Mouse (Mus musculus): ENCODE measurements around the gene Fpgs. TPM values are rescaled to one million over a fixed set of nuclear protein-coding genes. Genes with fewer than 3 reads are reported as not detected.
A peak's percentile ranks its signal among the peaks of the same experiment; 100 is the strongest.

Fpgs gene
- polyA plus RNA-seq, 1 experiment from 2014 or later = 14.5 TPM

GRCm38 (mm10) chr2:32731911-32732310 is 28.0 kb upstream of the Fpgs start:
- Histone ChIP-seq H3K4me2 (peak overlapping the region; percentile 67; the same call in 1 of the 2 replicates), H3K27ac (ENCODE audit: low read depth, low read length) (peak overlapping the region; percentile 79), H3K4me1 (ENCODE audit: control insufficient read depth, insufficient read depth, low read length) (peaks cover 20% of the 10 kb centered on the region), H3K27me3 (ENCODE audit: control insufficient read depth, insufficient read depth, low read length) (no peaks in the 10 kb centered on the region), H3K36me3 (ENCODE audit: control insufficient read depth, insufficient read depth, low read length) (no peaks in the 10 kb centered on the region), H3K9ac (ENCODE audit: low read depth, low read length) (no peak overlapping the region), H3K4me3 (ENCODE audit: low read depth, low read length) (no peak overlapping the region), H3K9me3 (replicated peaks; ENCODE audit: control insufficient read depth, low read length) (no peaks in the 10 kb centered on the region)
- 62% methylated on average over 4 of the region's 4 CpGs for WGBS (ENCODE audit: insufficient replicate concordance)
- no peak for ATAC-seq (replicated peaks; ENCODE audit: insufficient number of reproducible peaks, low FRiP score, low TSS enrichment)

GRCm38 (mm10) chr2:32730854-32731253 is 26.9 kb upstream of the Fpgs start:
- peak overlapping the region; percentile 79 for H3K27ac ChIP-seq (ENCODE audit: low read depth, low read length)
- WGBS (ENCODE audit: insufficient replicate concordance) = 17% methylated on average over 11 of the region's 11 CpGs
- no peaks in the 10 kb centered on the region for H3K9me3 ChIP-seq (replicated peaks; ENCODE audit: control insufficient read depth, low read length)
- H3K9ac ChIP-seq (ENCODE audit: low read depth, low read length) = 0 out of 2 replicates have a peak overlapping the region, but pooled peaks have one; percentile 43
- peak overlapping the region; percentile 67 for H3K4me2 ChIP-seq
- peaks cover 20% of the 10 kb centered on the region for H3K4me1 ChIP-seq (ENCODE audit: control insufficient read depth, insufficient read depth, low read length)
- H3K27me3 ChIP-seq (ENCODE audit: control insufficient read depth, insufficient read depth, low read length) = no peaks in the 10 kb centered on the region
- no peaks in the 10 kb centered on the region for H3K36me3 ChIP-seq (ENCODE audit: control insufficient read depth, insufficient read depth, low read length)
- no peak for ATAC-seq (replicated peaks; ENCODE audit: insufficient number of reproducible peaks, low FRiP score, low TSS enrichment)
- peak overlapping the region; percentile 14; the same call in 1 of the 2 replicates for H3K4me3 ChIP-seq (ENCODE audit: low read depth, low read length)

DNA sequence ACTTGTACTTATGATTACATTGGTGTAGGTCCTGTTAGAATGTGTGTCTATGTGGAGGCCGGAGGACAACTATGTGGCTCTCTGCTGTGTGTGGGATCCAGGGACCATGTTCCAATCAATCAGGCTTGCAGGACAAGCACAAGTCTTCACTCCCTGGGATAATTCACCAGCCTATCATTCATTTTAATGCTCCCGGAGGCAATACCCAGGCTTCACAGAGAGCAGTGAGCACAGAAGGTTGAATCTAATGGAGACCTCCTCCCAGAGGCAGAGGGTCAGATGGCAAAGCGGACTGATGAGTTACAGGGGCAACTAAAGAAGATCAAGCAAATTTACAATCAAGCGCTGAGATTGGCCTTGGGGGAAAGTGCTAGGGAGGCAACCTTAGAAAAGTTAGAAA is 25.6 kb upstream of the Fpgs start:
- Histone ChIP-seq H3K9ac (ENCODE audit: low read depth, low read length) (no peak overlapping the region), H3K9me3 (replicated peaks; ENCODE audit: control insufficient read depth, low read length) (no peaks in the 10 kb centered on the region), H3K27me3 (ENCODE audit: control insufficient read depth, insufficient read depth, low read length) (no peaks in the 10 kb centered on the region), H3K36me3 (ENCODE audit: control insufficient read depth, insufficient read depth, low read length) (no peaks in the 10 kb centered on the region), H3K4me3 (ENCODE audit: low read depth, low read length) (peak overlapping the region; percentile 14; the same call in 1 of the 2 replicates), H3K4me2 (peak overlapping the region; percentile 67), H3K27ac (ENCODE audit: low read depth, low read length) (peak overlapping the region; percentile 79), H3K4me1 (ENCODE audit: control insufficient read depth, insufficient read depth, low read length) (peaks cover 15% of the 10 kb centered on the region)
- ATAC-seq (replicated peaks; ENCODE audit: insufficient number of reproducible peaks, low FRiP score, low TSS enrichment) = no peak
- 63% methylated on average over 4 of the region's 4 CpGs for WGBS (ENCODE audit: insufficient replicate concordance)

DNA sequence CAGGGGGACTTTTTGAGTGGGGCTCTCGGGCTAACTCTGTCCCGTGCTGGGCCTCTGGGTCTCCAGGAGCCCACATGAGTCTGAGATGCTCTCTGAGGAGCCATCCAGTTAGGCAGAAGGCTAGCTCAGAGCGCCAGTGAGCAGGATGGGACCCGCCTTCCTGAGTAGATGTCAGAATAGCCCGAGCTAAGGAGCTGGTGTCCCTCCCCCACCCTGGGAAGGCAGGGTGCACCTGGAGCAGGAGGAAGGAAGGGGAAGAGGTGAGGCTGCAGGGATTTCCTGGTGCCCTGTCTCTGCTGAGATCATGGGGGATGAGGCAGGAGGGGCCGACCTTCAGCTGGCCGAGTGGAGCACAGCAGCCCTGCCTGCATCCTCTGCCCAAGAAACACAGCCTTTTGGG is 24.5 kb upstream of the Fpgs start:
- Histone ChIP-seq H3K27me3 (ENCODE audit: control insufficient read depth, insufficient read depth, low read length) (no peaks in the 10 kb centered on the region), H3K9ac (ENCODE audit: low read depth, low read length) (peak overlapping the region; percentile 65), H3K36me3 (ENCODE audit: control insufficient read depth, insufficient read depth, low read length) (no peaks in the 10 kb centered on the region), H3K27ac (ENCODE audit: low read depth, low read length) (peak overlapping the region; percentile 62), H3K4me2 (peak overlapping the region; percentile 67), H3K4me3 (ENCODE audit: low read depth, low read length) (peak overlapping the region; percentile 43), H3K9me3 (replicated peaks; ENCODE audit: control insufficient read depth, low read length) (no peaks in the 10 kb centered on the region), H3K4me1 (ENCODE audit: control insufficient read depth, insufficient read depth, low read length) (peaks cover 10% of the 10 kb centered on the region; the same call in 1 of the 2 replicates)
- ATAC-seq (replicated peaks; ENCODE audit: insufficient number of reproducible peaks, low FRiP score, low TSS enrichment) = no peak
- 33% methylated on average over 7 of the region's 7 CpGs for WGBS (ENCODE audit: insufficient replicate concordance)

DNA sequence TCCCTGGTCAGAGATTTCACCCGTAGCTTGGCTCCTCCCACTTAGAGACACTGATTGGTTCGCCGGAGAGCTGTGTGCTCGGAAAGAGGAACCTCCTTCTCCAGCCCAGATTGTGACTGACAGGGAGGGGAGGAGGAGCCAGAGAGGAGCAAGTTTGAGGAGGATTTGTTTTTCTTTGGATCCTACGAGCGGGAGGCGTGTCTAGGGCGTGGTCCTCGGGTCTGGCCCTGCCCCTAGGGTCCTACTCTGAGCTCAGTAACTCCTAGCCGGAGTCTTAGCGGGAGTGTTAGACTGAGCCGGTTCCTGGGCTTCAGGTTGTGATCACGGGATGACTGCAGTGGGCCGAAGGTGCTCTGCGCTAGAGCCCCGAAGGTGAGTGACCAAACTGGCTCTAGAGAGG is 23.5 kb upstream of the Fpgs start:
- Histone ChIP-seq H3K9ac (ENCODE audit: low read depth, low read length) (peak overlapping the region; percentile 65), H3K4me1 (ENCODE audit: control insufficient read depth, insufficient read depth, low read length) (peaks cover 8% of the 10 kb centered on the region; the same call in 1 of the 2 replicates), H3K27ac (ENCODE audit: low read depth, low read length) (peak overlapping the region; percentile 57; the same call in 1 of the 2 replicates), H3K9me3 (replicated peaks; ENCODE audit: control insufficient read depth, low read length) (no peaks in the 10 kb centered on the region), H3K27me3 (ENCODE audit: control insufficient read depth, insufficient read depth, low read length) (no peaks in the 10 kb centered on the region), H3K36me3 (ENCODE audit: control insufficient read depth, insufficient read depth, low read length) (no peaks in the 10 kb centered on the region), H3K4me2 (peak overlapping the region; percentile 67), H3K4me3 (ENCODE audit: low read depth, low read length) (peak overlapping the region; percentile 43)
- 1% methylated on average over 16 of the region's 16 CpGs for WGBS (ENCODE audit: insufficient replicate concordance)
- peak; percentile 91 for ATAC-seq (replicated peaks; ENCODE audit: insufficient number of reproducible peaks, low FRiP score, low TSS enrichment)

DNA sequence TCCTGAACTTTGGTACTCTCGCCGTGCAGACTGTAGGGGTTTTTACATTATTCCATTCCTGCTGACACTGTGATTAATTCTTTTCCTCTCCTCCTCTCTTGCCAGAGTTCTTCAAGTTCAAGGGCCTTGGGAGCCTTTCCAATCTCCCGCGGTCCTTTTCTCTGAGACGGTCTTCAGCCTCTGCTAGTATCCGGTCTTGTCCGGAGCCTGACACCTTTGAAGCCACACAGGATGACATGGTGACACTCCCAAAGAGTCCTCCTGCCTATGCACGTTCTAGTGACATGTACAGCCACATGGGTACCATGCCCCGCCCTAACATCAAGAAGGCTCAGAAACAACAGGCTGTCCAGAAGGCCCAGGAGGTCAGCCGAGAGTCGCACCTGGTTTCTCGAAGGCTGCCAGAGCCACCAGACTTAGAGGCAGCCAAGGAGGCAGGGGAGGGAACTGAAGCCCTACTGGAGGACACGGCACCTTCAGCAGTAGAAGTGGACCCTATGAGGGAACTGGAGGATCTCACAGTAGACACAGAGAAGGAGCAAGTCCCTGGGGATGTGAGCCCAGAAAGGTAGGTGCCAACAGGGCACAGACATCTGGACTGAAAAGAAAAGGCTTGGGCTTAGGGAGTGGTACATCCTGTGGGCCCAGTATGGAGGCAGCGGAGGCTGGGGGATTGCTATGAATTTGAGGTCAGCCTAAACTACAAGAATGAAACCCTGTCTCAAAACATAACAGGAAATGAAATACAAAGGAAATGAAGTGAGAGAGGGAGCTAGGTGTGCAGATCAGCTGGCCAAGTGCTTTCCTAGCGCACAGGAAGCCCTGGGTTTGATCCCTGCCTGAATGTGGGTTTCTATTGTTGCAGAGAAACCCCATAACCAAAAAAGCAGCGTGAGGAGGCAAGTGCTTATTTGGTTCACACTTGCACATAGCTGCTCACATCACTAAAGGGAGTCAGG is 21.2 kb upstream of the Fpgs start:
- no peak for ATAC-seq (replicated peaks; ENCODE audit: insufficient number of reproducible peaks, low FRiP score, low TSS enrichment)
- Histone ChIP-seq H3K4me1 (ENCODE audit: control insufficient read depth, insufficient read depth, low read length) (peaks cover 12% of the 10 kb centered on the region), H3K27me3 (ENCODE audit: control insufficient read depth, insufficient read depth, low read length) (no peaks in the 10 kb centered on the region), H3K27ac (ENCODE audit: low read depth, low read length) (no peak overlapping the region), H3K36me3 (ENCODE audit: control insufficient read depth, insufficient read depth, low read length) (no peaks in the 10 kb centered on the region), H3K9me3 (replicated peaks; ENCODE audit: control insufficient read depth, low read length) (no peaks in the 10 kb centered on the region), H3K9ac (ENCODE audit: low read depth, low read length) (no peak overlapping the region), H3K4me2 (no peak overlapping the region), H3K4me3 (ENCODE audit: low read depth, low read length) (no peak overlapping the region)
- 76% methylated on average over 16 of the region's 16 CpGs for WGBS (ENCODE audit: insufficient replicate concordance)

GRCm38 (mm10) chr2:32724149-32724548 is 20.2 kb upstream of the Fpgs start:
- Histone ChIP-seq H3K9ac (ENCODE audit: low read depth, low read length) (no peak overlapping the region), H3K27ac (ENCODE audit: low read depth, low read length) (no peak overlapping the region), H3K27me3 (ENCODE audit: control insufficient read depth, insufficient read depth, low read length) (no peaks in the 10 kb centered on the region), H3K4me1 (ENCODE audit: control insufficient read depth, insufficient read depth, low read length) (peaks cover 12% of the 10 kb centered on the region), H3K9me3 (replicated peaks; ENCODE audit: control insufficient read depth, low read length) (no peaks in the 10 kb centered on the region), H3K4me3 (ENCODE audit: low read depth, low read length) (no peak overlapping the region), H3K4me2 (no peak overlapping the region), H3K36me3 (ENCODE audit: control insufficient read depth, insufficient read depth, low read length) (no peaks in the 10 kb centered on the region)
- WGBS (ENCODE audit: insufficient replicate concordance) = 77% methylated on average over 4 of the region's 4 CpGs
- no peak for ATAC-seq (replicated peaks; ENCODE audit: insufficient number of reproducible peaks, low FRiP score, low TSS enrichment)

DNA sequence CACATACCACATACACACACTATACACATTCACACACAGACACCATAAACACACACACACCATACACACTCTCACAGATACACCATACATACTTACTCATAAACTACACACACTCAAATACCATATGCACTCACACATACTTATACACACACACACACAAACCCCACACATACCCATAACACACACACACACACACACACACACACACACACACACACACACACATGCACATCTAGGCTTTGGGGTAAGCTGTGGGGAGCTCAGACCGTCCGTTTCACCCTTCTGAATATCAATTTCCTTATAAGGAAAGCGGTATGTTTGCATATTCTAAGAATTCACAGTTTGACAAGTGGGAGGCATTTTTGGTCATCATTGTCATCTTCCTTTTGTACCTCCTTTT is 18.6 kb upstream of the Fpgs start:
- no peak overlapping the region for H3K9ac ChIP-seq (ENCODE audit: low read depth, low read length)
- H3K27ac ChIP-seq (ENCODE audit: low read depth, low read length) = no peak overlapping the region

More for the DNA sequence above, 18.6 kb upstream of the Fpgs start:
- 75% methylated on average over 3 of the region's 3 CpGs for WGBS (ENCODE audit: insufficient replicate concordance)
- Histone ChIP-seq H3K4me2 (no peak overlapping the region), H3K36me3 (ENCODE audit: control insufficient read depth, insufficient read depth, low read length) (no peaks in the 10 kb centered on the region), H3K9me3 (replicated peaks; ENCODE audit: control insufficient read depth, low read length) (no peaks in the 10 kb centered on the region), H3K4me3 (ENCODE audit: low read depth, low read length) (no peak overlapping the region), H3K4me1 (ENCODE audit: control insufficient read depth, insufficient read depth, low read length) (peaks cover 12% of the 10 kb centered on the region), H3K27me3 (ENCODE audit: control insufficient read depth, insufficient read depth, low read length) (no peaks in the 10 kb centered on the region)
- ATAC-seq (replicated peaks; ENCODE audit: insufficient number of reproducible peaks, low FRiP score, low TSS enrichment) = no peak
